In genomic region chr19:16557971-16558370, GRCm38 (mm10) we compare ENCODE assay signal across 9 mouse cellular contexts.
DNase-seq lines count a peak whose midpoint lies in the region; ATAC-seq and TF ChIP-seq lines count a peak whose summit lies in the region.
"Had no signal": no experiment of that assay in that cellular context is flagged by ENCODE, and none has a peak within 500 bp of the region (broad histone marks: within the 10 kb centered on the region; RNA-seq: fewer than 3 reads in every experiment).

No protein-coding gene starts in this region.

- ATAC-seq in intestine, embryonic 15.5 days, result no peak

- no peak overlapping the region for H3K9ac ChIP-seq in intestine, embryonic 15.5 days
- H3K9ac ChIP-seq: limb, embryonic 15.5 days had no signal

- peak; percentile 40; the same call in 1 of the 2 replicates for TF ChIP-seq CTCF in testis, adult 2 months (IDR thresholded peaks at IDR 0.05; ENCODE audit: control insufficient read depth, insufficient read depth, insufficient replicate concordance, low read depth, low read length)

- H3K4me1 ChIP-seq in testis, adult 2 months (ENCODE audit: control insufficient read depth, insufficient read depth, low read length), result no peaks in the 10 kb centered on the region
- H3K4me1 ChIP-seq in intestine, embryonic 15.5 days (replicated peaks), result peaks cover 2% of the 10 kb centered on the region; the same call in 1 of the 2 replicates
- no peaks in the 10 kb centered on the region for H3K4me1 ChIP-seq in forebrain, embryonic 10.5 days

- TF ChIP-seq POLR2A in testis, adult 2 months (IDR thresholded peaks at IDR 0.05; ENCODE audit: control insufficient read depth, low read depth, low read length), result no peak

- H3K27me3 ChIP-seq in testis, adult 2 months (ENCODE audit: control insufficient read depth, insufficient read depth, low read length), result no peaks in the 10 kb centered on the region
- H3K27me3 ChIP-seq in intestine, embryonic 15.5 days (replicated peaks), result no peaks in the 10 kb centered on the region
- H3K27me3 ChIP-seq in forebrain, embryonic 10.5 days (ENCODE audit: poor library complexity, severe bottlenecking), result no peaks in the 10 kb centered on the region
- H3K27me3 ChIP-seq: limb, embryonic 15.5 days had no signal

- H3K36me3 ChIP-seq in testis, adult 2 months (ENCODE audit: control insufficient read depth, insufficient read depth, low read length), result no peaks in the 10 kb centered on the region
- H3K36me3 ChIP-seq in intestine, embryonic 15.5 days, result no peaks in the 10 kb centered on the region
- H3K36me3 ChIP-seq in forebrain, embryonic 10.5 days (replicated peaks), result no peaks in the 10 kb centered on the region
- H3K36me3 ChIP-seq: limb, embryonic 15.5 days had no signal

- H3K4me3 ChIP-seq in testis, adult 2 months (ENCODE audit: control insufficient read depth, low read depth, low read length), result no peak overlapping the region
- H3K4me3 ChIP-seq in intestine, embryonic 15.5 days (replicated peaks), result no peak overlapping the region
- no peak overlapping the region for H3K4me3 ChIP-seq in forebrain, embryonic 10.5 days
- H3K4me3 ChIP-seq: limb, embryonic 15.5 days had no signal

- DNase-seq in cerebellum, postnatal 14 days, result peak; percentile 7 to 21
- no peak for DNase-seq in cerebellum, postnatal 4 days (ENCODE audit: low spot score in 2 of 2)
- DNase-seq in testis, postnatal 10 days (ENCODE audit: low spot score), result no peak
- DNase-seq in thymus, postnatal 4 days, result peak; percentile 55
- no peak for DNase-seq in frontal cortex, postnatal 25 days (ENCODE audit: low spot score in 2 of 2)
- no peak for DNase-seq in forebrain, embryonic 10.5 days (ENCODE audit: extremely low spot score, low spot score)

- no peak overlapping the region for H3K4me2 ChIP-seq in intestine, embryonic 15.5 days (replicated peaks)
- H3K4me2 ChIP-seq: limb, embryonic 15.5 days had no signal

- H3K9me3 ChIP-seq in intestine, embryonic 15.5 days, result no peaks in the 10 kb centered on the region
- peaks cover 4% of the 10 kb centered on the region; the same call in 1 of the 2 replicates for H3K9me3 ChIP-seq in forebrain, embryonic 10.5 days
- H3K9me3 ChIP-seq: limb, embryonic 15.5 days had no signal

- WGBS in intestine, embryonic 15.5 days, result 76% methylated on average over 5 of the region's 5 CpGs
- 69% methylated on average over 5 of the region's 5 CpGs for WGBS in forebrain, embryonic 10.5 days

- no peak overlapping the region for H3K27ac ChIP-seq in testis, adult 2 months (ENCODE audit: control insufficient read depth, insufficient read depth, low read depth, low read length)
- 0 out of 2 replicates have a peak overlapping the region, but pooled peaks have one; percentile 51 for H3K27ac ChIP-seq in intestine, embryonic 15.5 days
- no peak overlapping the region for H3K27ac ChIP-seq in forebrain, embryonic 10.5 days

Comparison
In these comparisons a context has a peak if more than half of its experiments do, and no peak if none do; other contexts are left out.
1. DNase-seq: peak in cerebellum, postnatal 14 days (2 of 2) and thymus, postnatal 4 days (single experiment); none in cerebellum, postnatal 4 days (0 of 2), testis, postnatal 10 days (single experiment), frontal cortex, postnatal 25 days (0 of 2) and forebrain, embryonic 10.5 days (single experiment).